Mouse (Mus musculus) cerebellum, adult (tissue): ENCODE measurements at regions not wholly inside any gene's neighbourhood (a gene's known extent, or its start where the extent isn't known, plus 50 kb on each side); places are given as distances from the start of the nearest gene placed in this dataset.

Source experiments
- ATAC-seq: cut with Nextera tagmentation; 2 replicates; pipeline ENCODE4 v1.9.2; 2017; ENCODE audit warnings: mild to moderate bottlenecking, moderate library complexity, mixed read lengths; ENCODE audit not compliant: insufficient number of reproducible peaks, low FRiP score, low TSS enrichment

DNA sequence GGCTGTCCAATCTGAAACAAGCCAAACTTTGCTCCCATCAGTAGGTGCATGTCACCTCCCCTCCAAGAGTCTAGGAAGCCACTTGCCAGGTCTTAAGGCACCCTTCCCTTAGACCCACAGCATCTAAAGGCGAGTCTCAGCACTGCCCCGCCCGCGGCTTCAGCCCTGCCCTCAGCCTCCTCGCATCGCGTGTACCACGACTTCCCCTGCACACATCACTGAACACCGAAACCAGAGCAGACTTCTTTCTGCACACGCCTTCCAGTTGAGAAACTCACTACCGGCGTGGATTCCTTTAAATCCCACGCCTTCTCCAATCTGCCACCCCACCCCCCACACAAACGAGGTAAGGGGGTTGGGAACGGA lies 168.3 kb upstream of the Azi2 start:
- peak; percentile 58; the same call in 1 of the 2 replicates for ATAC-seq

- ATAC-seq = no peak
Observed at GRCm38 (mm10) chr9:117870616-117871015, 169.7 kb upstream of the Azi2 start.

DNA sequence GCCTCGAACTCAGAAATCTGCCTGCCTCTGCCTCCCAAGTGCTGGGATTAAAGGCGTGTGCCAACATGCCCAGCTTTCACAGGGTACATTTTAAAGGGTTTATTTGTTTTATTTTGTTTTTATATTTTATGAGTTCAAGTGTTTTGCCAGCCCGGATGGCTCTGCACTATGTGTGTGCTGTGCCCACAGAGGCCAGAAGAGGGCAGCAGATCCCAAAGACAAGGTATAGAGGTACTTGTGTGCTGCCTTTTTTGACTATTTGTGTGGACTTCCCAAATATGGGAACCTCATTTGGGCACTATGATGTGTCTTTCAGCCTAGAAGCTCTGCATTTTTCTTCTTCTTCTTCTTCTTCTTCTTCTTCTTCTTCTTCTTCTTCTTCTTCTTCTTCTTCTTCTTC lies 176.4 kb upstream of the Azi2 start:
- ATAC-seq = no peak

GRCm38 (mm10) chr9:117863318-117863717 lies 177.0 kb upstream of the Azi2 start:
- no peak for ATAC-seq

DNA sequence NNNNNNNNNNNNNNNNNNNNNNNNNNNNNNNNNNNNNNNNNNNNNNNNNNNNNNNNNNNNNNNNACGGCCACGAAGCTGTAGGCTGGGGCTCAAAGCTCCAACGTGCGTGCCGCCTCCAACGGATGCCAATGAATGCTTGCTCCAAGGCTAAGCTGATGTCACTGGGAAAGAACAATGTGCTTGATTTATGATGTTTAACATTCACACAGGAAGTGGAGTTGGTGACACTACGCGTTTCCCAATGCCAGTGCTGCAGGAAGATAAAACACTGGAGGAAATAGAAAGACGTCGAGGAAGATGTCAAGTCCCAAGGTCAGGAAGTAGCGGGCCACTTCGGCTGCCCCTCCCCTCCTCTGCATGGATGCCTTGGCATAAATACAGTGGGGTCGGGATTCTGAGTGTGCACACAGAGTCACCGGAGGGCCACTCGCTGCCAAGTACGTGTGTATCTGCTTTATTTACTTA lies 180.7 kb upstream of the Azi2 start:
- ATAC-seq = no peak

GRCm38 (mm10) chr9:117843531-117843930 lies 196.8 kb upstream of the Azi2 start:
- ATAC-seq = no peak

GRCm38 (mm10) chr9:117836696-117837380 lies 203.5 kb upstream of the Azi2 start:
- no peak for ATAC-seq

GRCm38 (mm10) chr9:117833586-117833985 lies 203.9 kb upstream of the Rbms3 start:
- no peak for ATAC-seq

GRCm38 (mm10) chr9:117814661-117815060 lies 184.9 kb upstream of the Rbms3 start:
- no peak for ATAC-seq

DNA sequence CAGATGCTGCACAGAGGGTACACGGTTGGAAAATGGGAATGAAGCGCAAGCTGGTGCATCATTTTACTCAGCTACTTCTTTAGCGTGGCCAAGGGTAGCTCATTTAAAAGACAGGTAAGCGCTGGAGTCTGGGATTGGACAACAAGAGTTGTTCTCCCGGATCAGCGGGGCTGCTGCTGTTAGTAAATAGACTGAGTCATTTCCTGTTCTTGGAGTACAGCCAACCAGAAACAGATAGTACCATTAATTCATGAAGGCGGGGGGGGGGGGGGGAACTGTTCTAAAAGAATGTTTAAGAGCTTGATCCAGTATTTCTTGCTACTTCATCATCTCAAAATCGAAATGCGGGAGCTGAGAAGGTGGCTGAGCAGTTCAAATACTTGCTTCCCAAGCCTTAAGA lies 183.5 kb upstream of the Rbms3 start:
- ATAC-seq = no peak

DNA sequence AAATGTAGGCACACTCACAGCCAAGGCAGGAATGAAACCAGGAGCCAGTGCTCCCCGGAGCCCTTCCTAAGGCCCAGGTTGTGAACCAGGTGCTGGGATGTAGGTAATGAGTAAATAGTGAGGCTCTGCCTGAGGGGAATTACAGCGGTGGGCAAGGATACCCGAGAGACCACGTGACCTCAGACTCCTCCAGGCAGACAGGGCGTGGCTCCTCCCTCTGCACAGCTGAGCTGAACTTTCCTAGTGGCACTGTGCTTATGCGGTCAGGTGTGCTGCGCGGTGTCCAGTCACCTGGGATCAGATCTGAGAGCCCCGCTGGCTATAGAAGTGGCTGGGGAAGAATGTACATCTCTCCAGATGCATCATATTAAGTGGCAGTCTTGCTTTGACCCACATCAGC lies 176.1 kb upstream of the Rbms3 start:
- no peak for ATAC-seq

DNA sequence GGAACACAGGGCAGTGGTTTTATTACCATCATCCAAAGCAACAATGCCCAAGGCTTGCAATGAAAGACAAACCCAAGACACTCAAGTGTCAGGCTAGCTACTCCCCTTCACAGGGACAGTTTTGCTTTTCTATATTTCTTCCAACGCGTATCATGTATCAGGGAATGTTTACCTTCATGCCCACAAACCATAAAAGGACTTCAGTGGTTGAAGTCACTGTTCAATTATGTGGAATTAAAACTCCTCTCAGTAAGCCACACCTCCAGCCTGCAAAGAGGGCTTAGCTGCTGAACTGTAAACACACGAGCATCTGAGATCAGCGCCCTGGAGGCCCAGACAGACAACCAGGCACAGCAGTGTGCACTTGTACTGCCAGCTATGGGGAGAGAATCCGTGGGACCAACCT lies 154.5 kb upstream of the Rbms3 start:
- ATAC-seq = no peak

GRCm38 (mm10) chr9:117754651-117755050 lies 124.9 kb upstream of the Rbms3 start:
- no peak for ATAC-seq

DNA sequence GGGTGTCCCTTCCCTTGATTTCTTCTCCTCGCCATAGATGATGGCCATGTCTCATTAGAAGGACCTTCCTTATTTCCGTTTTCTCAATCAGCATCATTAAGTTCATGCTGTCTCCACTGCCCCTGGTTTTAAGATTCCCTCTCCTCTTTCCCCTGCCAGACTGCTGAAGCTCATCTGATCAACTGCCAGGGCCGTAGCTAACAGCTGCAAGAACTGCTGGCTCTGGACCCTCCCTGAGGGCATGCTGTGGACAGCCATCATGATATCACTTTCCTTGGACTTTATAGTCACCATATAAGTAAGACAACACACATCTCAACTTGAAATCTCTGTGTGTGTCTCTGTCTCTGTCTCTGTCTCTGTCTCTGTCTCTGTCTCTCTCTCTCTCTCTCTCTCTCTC lies 123.8 kb upstream of the Rbms3 start:
- ATAC-seq = no peak

- no peak for ATAC-seq
Observed at GRCm38 (mm10) chr9:117744906-117745305, 115.2 kb upstream of the Rbms3 start.

GRCm38 (mm10) chr9:117729366-117729765 lies 99.7 kb upstream of the Rbms3 start:
- no peak for ATAC-seq

DNA sequence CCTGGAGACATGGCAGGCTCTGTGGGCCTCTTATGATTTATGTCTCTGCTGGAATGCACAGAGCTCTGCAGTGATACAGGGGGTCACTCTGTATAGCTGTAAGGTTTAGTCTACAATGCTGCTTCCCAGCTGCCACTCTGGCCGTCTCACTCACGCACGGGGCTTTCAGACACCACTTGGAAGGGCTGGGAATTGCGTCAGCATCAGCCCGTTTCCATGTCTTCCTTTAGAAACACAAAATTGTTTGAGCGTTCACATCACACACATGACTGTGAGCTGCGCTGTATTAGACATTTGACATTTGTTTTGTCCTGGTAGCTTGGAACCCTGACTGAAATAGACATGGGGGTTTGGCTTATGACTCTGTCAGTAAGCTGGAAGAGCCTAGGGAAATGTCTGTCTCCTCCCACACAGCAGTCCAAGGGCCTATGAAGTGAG lies 90.5 kb upstream of the Rbms3 start:
- no peak for ATAC-seq

GRCm38 (mm10) chr9:117717346-117717745 lies 87.6 kb upstream of the Rbms3 start:
- no peak for ATAC-seq

DNA sequence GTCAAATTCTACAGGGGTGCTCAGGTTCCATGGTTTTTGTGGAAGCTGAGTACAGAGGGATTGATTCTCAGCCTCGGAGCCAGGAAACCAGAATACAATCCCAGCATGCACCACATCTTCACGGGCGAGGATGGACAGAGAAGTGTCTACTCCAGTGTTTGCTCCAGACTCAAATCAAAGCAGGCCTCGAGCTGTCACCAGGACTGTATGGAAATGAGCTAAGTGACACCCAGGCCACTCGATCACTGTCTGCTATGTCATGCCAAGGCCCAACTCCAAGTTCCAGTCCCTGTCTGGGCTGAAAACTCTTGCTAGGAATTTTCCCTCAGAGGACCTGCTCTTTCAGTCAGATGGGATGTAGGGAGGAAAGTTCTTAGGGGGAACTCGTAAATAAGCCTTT lies 86.8 kb upstream of the Rbms3 start:
- ATAC-seq = no peak

DNA sequence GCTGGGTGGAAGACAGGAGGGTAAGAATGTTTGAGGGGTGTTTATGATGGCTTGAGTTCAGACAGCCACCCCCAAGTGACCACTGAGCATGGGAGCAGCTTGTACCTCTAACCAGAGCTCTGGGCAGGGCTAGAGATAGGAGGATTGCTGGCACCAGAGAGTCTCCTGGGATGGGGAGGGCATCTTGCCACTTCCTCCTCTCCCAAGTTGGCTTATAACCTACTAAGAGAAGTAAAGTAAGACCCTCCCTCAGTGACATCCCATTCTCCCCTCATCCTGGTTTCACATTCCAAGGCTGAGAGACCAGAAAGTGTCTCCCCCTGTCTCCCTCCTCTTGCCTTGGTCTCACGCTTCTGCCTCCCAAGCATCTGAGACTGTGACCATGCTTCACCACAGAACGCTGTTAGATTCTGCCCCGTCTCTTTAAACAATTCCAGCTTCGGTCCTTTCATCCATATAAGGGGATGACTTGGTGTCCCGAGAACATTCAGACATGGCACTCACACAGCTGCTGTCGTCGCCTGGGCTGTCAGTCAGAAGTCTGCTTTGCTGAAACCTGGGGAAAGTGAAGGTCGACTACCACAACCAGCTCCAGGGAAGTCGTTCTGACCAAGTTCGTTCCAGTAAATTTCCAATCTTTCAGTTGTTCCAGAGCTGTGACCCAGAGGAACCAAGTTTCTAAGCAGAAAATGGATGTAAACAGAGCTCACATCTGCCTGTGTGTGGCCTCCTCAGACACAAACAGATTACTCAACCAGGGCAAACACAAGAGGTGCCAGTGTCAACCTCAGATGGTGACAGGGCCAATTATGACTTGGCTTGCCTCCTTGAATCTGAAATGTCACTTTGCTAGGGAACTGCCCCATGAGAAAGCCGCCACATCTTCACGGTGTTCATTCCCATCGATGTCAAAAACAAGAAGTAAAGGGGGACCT lies 85.3 kb upstream of the Rbms3 start:
- ATAC-seq = no peak

GRCm38 (mm10) chr9:117713121-117713520 lies 83.4 kb upstream of the Rbms3 start:
- ATAC-seq = no peak

DNA sequence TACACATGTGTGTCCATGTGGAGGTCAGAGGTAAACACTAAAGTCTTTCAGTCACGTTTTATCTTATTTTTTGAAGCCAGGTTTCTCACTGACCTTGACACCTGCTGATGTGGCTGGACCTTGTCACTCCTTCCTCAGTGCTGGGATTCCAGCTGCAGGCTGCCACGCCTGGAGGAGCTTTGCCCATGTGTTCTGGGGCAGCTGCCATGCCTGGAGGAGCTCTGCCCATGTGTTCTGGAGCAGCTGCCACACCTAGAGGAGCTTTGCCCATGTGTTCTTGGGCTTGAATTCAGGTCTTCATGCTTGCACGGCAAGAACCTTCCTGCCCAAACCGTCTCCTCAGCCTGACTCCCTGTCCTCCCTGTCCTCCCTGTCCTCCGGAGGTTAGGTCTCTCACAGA lies 82.1 kb upstream of the Rbms3 start:
- no peak for ATAC-seq
